Mouse (Mus musculus) retina, postnatal 1 day (tissue): ENCODE results near the gene 6030468B19Rik.
"Not testable (repeated sequence)": the region's sequence is repeated elsewhere in the genome, so short reads cannot be mapped to it uniquely, and the experiment has no call there.

Experiments
- DNase-seq: peaks from one replicate; pipeline ENCODE4 v3.0.0-alpha.2; 2012

6030468B19Rik gene

DNA sequence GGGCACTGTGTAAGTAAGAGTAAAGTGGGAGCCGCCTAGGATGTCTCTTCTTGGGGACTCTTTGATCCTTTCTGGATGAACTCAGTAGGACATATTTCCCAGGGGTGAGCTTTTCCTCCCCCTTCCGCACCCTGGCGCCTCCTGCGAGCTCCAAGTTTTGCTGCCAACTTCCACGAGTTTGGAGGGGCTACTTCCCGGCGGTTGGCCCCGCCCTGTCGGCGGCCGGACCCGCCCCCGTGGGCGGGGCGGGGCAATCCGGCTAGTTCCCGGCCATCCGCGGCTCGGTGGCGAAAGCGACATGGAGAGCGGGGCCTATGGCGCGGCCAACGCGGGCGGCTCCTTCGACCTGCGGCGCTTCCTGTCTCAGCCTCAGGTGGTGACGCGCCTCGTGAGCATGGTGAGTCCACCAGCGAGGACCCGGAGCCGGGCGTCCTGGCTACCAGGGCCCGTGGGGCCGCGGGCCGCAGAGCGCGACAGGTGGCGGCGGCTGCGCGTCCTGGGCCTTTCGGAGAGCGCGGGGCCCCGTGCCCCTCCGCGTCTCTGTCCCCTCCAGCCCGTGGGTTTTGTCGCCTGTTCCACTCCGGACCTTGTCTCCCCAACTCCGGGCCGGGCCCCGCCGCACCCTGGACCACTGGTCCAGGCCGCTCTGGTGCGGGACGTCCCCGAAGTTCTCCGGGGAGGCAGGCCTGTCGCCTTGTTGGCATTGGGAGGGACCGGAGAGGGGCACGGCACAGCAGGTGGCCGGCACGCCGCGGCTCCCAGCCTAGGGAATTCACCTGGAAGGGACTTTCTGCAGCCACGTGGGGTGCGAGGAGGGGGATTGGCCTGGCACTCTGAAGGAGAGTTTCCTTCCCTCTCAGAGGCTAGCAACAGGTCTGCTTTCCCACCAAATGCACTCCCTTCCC is 12.2 kb downstream of the 6030468B19Rik start, which contains the start of the genes Gm20708 and Syngr2:
Gene Gm20708 (plus strand): TSS at position 262 of the 905 bp plus-strand sequence.
Gene Syngr2 (plus strand): TSS at position 262 of the 905 bp plus-strand sequence.
- peak; percentile 86 for DNase-seq

DNA sequence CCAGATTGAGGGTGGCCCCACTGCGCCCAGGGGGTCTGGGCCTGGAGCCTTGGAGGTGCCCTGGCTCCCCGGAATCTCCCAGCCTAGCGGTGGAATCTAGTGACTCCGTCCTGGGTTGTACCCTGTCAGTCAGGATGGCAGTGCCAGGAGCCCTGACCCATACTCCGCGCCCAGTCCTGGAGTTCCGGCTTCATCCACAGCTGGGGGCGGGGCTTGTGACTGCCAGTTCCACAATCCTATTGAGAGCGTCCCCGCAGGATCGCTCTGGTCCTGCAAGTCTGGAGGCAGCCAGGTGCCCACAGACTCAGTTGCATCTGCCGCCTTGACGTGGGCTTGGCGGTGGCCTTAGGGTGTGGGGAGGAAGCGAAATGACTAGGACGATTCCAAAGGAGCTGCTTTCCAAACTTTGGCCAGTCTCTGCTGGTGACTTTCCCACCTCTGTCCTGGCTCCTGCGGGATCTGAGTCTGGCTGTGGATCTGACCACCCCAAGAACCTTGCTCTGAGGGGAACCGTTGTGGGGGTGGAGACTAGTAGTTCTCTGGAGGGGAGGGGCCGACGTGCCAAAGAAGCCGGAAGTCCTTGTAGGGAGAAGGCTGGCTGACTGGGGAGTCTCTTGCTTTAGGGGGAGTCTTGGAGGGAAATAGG is 13.1 kb downstream of the 6030468B19Rik start:
- peak; percentile 92 for DNase-seq

DNA sequence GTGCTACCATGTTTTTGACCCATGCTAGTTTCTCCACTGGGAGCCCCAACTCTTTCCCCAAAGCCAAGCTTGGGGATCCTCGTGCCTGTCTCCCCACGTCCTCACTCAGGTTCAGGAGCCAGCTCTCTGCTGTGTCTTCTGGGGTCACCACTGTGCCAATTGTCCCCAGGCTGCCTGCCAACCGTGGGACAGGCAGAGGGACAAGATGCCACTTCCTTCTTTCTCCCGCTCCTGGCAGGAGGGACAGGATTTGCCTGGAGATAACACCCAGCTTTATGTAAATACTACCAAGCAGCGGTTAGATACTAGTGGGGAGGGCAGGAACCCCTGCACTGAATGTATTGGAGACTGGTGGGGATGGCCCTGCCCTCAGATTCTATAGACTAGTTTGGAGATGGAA is 16.4 kb downstream of the 6030468B19Rik start:
- no peak for DNase-seq

DNA sequence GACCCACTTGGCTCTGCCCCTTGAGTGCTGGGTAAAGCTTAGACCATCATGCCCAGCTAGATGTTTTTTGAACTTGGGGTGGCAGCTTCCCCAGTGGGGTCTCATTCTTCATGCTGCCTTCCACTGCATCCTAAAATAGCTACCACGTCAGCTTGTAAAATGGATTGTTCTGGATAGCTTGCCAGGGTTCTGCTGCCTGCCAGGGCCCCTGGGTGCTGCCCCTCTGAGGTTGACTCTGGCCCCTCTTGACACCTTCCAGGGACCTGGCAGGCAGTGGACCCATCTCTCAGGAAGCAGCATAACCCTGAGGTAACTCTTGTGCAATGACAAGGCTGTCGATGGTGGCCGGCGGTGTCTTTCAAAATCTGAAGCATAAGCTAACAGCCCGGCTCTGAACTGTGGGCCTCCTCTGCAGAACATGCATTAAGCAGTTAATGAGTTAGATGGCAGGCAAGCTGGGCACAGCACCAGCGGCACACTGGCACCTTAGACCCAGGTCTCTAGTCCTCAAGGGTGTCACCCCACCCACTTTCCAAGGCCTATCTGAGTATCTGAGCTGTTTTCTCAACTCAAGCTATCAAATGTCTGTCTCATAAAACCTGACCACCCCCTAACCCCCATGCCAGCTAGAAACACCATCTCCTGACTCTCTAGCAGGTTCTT is 17.4 kb downstream of the 6030468B19Rik start:
- no peak for DNase-seq

DNA sequence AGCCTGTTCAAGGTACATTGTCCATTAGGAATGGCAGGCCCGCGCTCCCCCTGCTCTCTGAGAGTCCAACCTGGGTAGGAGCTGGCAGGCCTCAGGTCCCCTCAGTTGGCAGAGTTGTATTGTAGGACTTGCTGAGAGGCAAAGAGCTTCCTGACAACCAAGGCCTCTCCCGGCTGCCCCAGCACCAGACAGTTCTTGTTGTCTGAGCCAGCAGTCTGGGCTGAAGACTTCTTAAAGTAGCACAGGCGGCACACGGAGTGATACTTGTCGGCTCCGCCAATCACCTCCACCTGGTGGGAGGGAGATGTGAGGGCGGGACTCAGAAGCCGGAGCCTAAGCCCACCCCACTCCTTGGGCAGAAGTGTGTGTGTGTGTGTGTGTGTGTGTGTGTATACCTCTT is 18.4 kb downstream of the 6030468B19Rik start:
- not testable (repeated sequence) for DNase-seq

DNA sequence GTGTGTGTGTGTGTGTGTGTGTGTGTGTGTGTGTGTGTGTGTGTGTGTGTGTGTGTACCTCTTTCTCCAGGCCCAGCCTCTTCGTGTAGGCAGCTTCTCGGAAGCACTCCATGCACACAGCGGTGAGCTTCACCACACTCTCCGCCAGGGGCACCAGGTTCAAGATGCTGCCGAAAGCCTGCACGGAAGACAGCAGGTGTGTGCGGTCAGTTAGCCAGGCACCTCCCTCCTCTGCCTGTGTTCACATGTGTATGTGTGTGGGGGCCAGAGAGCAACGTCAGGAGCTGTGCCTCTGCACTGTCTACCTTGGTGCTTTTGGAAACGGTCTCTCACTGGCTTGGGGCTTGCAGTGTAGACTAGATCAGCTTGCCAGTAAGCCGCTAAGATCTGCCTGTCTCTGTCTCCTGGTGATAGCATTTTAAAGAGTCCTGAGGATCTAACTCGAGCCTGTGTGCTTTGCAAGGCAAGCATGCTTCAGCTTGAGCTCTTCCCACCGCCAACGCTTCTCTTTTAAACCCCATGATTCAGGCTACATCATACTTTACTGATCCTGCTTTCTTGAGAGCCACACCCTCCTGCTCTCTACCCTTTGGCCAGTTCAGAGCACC is 19.0 kb downstream of the 6030468B19Rik start:
- DNase-seq: no peak

DNA sequence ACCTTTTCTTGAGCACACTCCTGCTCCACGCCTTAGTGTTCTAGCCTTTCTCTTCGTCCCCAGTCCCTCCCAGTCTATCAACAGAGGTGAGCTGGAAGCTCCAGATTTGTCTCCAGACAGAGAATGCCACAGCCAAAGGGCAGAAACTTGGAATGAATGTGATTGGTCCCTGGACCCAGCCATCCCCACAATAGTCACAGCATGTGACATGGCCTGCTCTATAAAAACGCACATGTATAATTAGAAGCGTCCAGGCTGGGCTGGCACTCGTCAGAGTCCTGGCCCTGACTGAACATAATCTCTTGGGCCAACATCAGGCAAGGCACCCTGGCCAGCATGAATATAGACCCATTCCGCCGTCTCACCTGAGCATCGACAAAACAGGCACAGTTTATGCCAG is 21.6 kb downstream of the 6030468B19Rik start:
- no peak for DNase-seq

DNA sequence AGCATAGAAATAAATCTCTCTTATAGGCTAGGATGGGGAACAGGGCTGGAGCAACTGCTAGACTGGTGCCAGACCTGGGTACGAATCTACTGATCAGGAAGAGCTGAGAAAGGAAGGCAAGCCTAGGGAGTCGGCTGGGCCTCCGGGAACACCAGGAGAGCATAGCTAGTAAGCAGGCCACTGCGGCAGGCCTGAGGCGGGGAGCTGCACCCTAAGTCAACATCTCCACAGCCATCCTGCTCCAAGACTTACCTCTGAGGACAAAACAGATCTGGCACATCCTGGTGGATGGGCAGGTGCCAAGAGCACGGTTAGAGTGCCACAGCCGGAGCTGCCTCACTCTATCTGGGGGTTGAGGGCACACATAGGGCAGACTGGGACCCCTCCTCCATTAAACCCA is 22.7 kb downstream of the 6030468B19Rik start:
- no peak for DNase-seq

DNA sequence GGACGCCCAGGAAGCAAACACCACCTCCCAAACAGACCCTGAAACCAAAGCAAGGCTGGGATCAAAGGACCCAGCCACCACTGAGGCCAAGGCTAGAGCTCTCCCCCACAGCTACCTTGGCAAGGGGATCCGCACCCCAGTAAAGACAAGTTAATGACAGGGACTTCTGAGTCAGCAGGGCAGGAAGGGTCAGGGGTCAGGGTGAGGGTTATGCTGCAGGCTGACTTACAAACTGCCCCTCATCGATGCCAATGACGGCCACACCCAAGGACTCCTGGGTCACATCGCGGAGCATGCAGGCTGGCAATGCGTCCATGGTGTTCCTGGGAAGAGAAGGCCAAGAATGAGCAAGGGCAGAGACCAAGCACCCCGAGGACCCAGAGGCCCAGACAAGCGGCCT is 24.4 kb downstream of the 6030468B19Rik start:
- no peak for DNase-seq

DNA sequence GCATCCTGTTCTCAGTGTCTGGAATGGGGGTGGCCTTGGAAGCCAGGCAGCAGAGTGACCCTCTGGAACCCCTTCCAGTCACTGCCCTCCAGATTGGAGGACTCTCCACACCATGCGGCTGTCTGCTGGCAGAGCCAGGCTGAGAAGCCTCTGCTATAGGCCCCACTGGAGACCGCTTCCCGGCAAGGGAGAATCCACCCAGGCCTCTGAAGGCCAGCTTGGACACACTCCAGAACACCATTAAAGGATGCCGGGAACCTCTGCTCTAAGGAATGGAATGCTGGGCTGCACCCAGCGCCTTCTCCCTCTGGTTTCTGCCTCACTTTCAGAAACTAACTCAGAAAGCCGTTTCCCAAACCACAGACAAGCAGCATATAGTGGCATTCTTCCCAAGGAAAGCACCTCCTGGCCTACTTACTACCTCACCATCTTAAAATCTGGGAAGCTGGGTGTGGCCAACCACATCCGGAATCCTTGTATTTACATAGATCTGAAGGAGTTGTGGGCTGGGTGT is 25.3 kb downstream of the 6030468B19Rik start:
- no peak for DNase-seq

DNA sequence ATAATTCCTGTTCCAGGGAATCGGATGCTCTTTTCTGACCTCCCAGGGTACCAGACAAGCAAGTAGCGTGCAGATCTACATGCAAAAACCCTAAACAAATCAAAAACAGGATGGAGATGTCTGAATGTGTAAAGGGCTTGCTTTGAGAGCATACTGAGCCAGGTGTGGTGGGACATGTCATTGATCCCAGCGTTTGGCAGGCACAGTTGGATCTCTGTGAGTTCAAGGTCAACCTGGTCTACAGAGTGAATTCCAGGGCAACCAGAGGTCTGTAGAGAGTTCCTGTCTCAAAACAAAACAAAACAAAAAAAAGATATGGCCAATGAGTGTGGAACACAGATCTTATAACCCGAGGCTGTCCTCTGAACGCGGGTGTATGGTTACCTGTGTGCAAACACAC is 26.0 kb downstream of the 6030468B19Rik start:
- DNase-seq: no peak

DNA sequence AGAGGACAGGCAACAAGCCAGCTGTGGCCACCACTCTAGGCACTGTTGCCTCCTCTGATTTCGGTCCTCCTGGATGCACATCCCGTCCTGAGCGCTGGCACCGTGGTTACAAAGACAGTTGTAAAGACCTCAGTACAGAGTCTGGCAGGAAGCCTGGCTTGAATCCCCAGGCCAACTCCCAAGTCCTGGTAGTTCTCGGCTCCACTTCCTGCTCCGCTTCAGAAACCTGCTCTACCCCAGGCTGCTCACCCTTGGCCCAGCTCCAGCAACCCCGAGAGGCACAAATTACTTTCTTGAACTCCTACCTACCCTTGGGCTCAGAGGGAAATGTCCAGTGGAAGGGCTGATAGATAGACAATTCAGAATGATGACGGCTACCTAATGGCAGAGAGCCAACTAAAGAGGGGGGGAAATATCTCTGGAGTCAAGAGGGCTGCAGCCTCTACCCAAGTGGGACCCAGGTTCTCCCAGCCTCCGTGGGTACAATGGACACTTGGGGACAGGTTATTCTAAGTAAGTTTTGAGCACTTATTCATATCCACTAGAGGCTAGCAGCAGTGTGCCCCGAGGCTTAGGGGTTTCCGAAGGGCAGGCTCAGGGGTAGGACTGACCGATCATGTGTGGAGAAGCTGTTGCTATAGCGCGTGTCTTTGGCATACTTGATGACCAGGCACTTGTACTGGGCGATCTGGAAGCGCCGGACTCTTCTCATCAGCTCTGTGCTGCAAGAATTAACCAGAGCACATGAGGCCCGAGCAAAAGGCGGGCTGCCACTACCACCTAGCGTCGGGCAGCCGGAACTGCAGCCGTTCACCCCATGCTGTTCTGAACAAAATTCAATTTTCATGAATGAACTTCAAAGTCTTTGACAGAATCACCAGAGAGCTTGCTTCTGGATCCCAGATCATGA is 26.9 kb downstream of the 6030468B19Rik start:
- peak; percentile 88 for DNase-seq

DNA sequence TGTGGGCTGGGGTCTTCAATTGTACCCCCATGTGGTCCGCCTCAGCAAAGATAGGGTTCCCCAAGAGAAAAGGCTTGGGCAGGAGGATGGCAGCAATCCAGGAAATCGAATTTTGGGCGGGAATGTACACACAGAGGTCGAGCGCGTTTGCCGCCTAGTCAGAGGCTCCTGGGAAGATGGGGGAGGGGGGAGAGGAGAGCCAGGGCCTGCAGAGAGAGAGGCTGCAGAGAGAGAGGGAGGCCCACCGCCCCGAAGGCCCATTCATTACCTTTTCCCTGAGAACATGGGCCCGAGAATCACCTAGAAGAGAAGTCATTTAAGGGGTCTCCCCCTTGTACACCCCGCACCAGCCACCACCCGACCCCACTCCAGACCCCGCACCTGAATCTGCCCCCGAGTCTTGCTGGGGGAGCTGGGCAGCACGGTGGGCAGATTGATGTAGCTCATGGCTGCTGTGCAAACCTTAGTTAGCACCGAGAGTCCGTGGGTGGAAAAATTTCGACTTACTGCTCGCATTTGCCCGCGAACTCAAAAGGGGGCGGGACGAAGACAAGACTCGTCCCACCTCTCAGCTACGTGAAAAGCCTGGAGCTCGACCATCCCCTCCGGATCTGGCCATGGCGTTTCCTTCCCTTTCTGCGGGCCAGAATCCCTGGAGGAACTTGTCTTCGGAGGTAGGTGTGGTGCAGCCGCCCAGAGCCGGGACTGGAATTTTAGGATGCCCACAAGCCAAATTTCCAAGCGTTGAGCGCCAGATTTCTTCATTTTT is 28.1 kb downstream of the 6030468B19Rik start, which contains the start of the genes Afmid and Tk1:
Gene Afmid (plus strand): TSS at position 592 of the 769 bp plus-strand sequence.
Gene Tk1 (minus strand): TSS at position 760 of the 769 bp plus-strand sequence.
- peak; percentile 90 for DNase-seq

DNA sequence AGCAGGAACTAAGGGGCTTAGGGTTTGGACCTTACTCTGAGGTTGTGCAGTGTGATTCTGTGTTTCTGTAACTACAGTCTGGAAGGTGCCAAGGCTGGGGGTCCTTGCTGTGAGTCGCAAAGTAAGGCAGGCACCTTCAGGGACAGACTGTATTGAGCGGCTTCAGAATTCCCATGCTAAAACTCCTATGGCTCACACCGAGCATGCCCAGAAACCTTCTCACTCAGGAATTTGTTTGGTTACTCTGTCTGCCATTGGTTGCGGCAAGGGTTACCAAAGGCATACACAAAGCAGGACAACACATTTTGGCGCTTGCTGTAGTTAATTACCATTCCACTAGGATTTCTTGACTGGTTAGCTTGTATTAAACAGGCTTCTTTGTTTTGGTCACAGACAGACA is 28.7 kb downstream of the 6030468B19Rik start:
- DNase-seq: peak; percentile 52

DNA sequence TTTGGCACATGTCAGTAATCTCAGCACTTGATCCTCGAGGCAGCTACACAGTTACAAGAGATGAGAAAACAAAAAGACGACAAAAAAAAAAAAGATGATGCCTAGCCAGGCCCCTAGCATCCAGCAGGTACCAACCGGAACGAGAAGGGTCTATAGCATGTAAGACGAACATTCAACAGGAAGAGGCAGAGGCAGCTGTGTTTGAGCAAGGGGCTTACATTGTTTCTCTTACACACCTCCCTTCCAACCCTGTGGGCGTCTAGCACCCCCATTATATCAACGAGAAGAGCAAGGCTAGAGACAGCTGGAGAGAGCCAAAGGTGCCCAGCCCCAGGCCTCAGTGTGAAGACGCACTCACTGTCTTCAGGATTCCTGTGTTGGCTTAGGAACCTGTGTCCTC is 29.5 kb downstream of the 6030468B19Rik start:
- no peak for DNase-seq

DNA sequence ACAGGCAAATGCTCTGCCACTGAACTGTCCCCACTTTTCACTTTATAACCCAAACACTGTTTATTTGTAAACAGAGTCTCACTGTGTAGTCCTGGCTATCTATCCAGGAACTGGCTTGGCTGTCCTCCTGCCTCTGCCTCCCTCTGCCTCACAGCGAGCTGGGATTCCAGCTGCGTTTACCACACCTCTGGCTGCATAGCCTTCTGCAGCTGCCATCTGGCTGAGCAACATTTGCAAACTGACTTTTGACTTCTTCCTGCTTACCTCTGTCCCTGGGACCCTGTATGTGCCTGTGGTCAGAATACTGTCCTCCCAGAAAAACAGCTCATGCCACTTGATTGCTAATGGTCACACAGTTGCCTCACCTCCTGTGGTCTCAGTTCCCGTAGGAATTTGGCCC is 29.9 kb downstream of the 6030468B19Rik start:
- DNase-seq: no peak

DNA sequence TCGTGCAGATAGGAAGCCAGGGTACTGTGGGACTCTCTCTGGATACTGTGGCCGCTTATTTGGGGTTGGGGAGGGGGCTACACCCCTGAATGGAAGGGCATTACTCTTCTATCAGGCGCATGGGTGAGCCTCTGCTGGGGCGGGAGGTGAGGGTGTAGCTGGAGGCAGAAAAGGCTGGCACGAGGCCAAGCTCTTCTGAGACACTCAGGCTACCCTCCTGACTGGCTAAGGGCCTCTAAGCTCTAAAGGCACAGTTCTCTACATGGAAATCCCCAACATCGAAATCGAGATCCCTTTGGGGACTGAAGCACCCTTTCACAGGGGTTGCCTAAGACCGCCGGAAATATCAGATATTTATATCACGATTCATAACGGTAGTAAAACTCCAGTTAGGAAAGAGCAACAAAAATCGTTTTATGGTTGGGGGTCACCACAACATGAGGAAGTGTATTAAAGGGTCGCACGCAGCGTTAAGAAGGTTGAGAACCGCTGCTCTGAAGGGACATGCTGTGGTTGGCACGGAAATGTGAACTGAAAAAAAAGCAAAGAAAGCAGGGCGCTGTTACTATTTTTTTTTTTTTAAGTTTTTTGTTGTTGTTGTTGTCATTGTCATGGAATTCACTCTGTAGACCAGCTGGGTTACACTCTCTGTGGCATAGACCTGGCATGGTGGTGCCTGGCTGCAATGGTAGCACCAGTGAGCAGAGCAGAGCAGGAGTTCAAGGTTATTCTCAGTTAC is 30.9 kb downstream of the 6030468B19Rik start:
- peak; percentile 49 for DNase-seq

DNA sequence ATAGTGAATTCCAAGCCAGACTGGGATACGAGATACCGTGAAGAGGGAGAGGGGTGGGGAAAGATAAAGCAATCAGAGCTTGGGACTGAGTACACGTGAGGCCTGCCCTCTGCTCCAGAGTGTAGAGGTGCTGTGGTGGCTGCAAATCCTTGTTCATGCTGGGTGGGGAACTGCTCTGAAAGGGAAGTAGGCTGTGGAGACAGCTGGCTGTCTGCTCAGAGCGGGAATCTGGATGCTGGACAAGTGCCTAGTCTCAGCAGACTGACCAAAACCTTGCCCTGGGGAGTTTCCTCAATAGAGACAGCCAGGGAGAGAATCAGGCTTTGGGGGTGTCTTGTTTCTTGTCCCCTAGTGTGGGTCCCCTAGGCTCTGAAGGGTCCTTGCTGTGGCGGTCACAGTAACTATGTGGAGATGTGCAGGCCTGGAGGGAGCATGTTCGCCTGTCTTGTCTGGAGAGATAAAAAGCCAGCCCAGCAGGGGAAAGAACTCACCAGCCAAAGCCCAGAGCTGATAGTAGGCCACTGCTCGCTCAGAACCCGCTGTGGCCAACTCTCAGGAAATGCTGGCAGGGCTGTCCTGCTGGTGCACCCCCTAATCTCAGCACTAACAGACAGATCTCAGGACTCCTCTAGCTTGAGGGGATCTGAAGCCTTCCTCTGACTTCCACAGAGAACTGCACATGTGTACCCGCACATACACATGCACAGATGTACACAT is 31.6 kb downstream of the 6030468B19Rik start:
- no peak for DNase-seq

DNA sequence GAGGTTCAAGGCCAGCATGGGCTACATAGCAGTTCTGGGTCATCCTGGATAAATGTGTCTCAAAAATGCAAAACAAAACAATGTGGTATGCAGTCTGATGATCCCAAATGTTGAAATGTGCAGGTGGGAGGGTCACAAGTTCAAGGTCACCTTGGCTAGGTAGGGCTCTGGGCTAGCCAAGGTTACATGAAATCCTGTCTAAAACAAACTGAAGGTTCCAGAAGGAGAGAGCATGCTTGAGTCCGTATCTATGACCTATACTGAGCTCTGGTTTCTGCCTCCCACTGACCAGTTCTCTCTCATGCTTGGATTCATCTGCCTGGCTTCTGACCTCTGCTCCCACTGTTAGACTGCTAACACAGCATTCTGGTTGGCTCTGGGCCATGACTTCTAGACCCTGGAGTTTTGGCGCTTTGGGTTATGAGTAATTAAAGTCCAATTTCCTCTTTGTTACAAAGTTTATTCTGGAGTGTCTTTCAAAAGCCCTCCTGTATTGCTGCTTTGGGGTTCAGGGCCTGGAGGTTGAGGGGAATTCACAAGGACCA is 32.3 kb downstream of the 6030468B19Rik start:
- no peak for DNase-seq
